Mouse (Mus musculus): ENCODE measurements around the gene Fxyd4. TPM values are rescaled to one million over a fixed set of nuclear protein-coding genes. Genes with fewer than 3 reads are reported as not detected.

Fxyd4 gene
- polyA plus RNA-seq, 1 experiment from 2014 or later, result 12.4 TPM

- Histone ChIP-seq H3K27ac (ENCODE audit: low read length) (no peak overlapping the region), H3K4me2 (replicated peaks; ENCODE audit: low read depth, low read length) (no peak overlapping the region), H3K36me3 (ENCODE audit: insufficient read depth, low read length) (no peaks in the 10 kb centered on the region), H3K9ac (replicated peaks; ENCODE audit: low read depth) (no peak overlapping the region), H3K27me3 (replicated peaks; ENCODE audit: insufficient read depth, low read length) (no peaks in the 10 kb centered on the region), H3K4me1 (ENCODE audit: insufficient read depth, low read depth, low read length) (peaks cover 20% of the 10 kb centered on the region; the same call in 1 of the 2 replicates), H3K4me3 (ENCODE audit: low read depth, low read length) (no peak overlapping the region), H3K9me3 (ENCODE audit: low read length) (no peaks in the 10 kb centered on the region)
- TF ChIP-seq CTCF (IDR thresholded peaks at IDR 0.05), result no peak
- TF ChIP-seq EP300 (IDR thresholded peaks at IDR 0.05), result no peak
- no peak for ATAC-seq
- DNase-seq (ENCODE audit: low spot score), result no peak
Measured at GRCm38 (mm10) chr6:117914541-117914940, 23.0 kb downstream of the Fxyd4 start.

DNA sequence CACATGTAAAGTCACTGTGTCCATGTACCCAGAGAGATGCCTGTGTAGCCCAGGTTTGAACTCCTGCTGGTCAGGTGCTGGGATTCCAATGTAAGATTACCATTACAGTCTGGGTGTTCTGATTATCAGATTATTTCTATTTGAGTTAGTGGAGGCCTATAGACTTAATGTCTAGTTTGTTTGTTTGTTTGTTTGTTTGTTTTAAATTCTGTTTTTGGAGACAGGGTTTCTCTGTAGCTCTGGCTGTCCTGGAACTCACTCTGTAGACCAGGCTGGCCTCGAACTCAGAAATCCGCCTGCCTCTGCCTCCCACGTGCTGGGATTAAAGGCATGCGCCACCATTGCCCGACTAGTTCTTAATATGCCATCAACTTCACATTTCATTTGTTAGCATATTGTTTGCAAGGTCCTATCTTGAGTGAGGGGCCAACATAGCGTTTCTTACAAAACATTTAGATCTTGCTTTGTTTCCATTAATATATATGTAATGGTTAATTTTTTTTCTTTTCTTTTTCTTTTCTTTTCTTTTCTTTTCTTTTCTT is 27.3 kb downstream of the Fxyd4 start:
- peaks cover 12% of the 10 kb centered on the region; the same call in 1 of the 2 replicates for H3K4me1 ChIP-seq (ENCODE audit: insufficient read depth, low read depth, low read length)
- no peak for DNase-seq (ENCODE audit: low spot score)
- no peak overlapping the region for H3K4me3 ChIP-seq (ENCODE audit: low read depth, low read length)
- H3K27me3 ChIP-seq (replicated peaks; ENCODE audit: insufficient read depth, low read length), result no peaks in the 10 kb centered on the region
- H3K27ac ChIP-seq (ENCODE audit: low read length), result no peak overlapping the region
- no peak for TF ChIP-seq EP300 (IDR thresholded peaks at IDR 0.05)
- TF ChIP-seq CTCF (IDR thresholded peaks at IDR 0.05), result no peak
- H3K4me2 ChIP-seq (replicated peaks; ENCODE audit: low read depth, low read length), result no peak overlapping the region
- no peak overlapping the region for H3K9ac ChIP-seq (replicated peaks; ENCODE audit: low read depth)
- H3K9me3 ChIP-seq (ENCODE audit: low read length), result no peaks in the 10 kb centered on the region
- H3K36me3 ChIP-seq (ENCODE audit: insufficient read depth, low read length), result no peaks in the 10 kb centered on the region
- 79% methylated on average over 6 of the region's 6 CpGs for WGBS
- no peak for ATAC-seq

GRCm38 (mm10) chr6:117908424-117908900 is 29.0 kb downstream of the Fxyd4 start:
- H3K9me3 ChIP-seq (ENCODE audit: low read length), result no peaks in the 10 kb centered on the region
- no peak for ATAC-seq
- H3K27ac ChIP-seq (ENCODE audit: low read length), result peak overlapping the region; percentile 100
- peak overlapping the region; percentile 98; the same call in 1 of the 2 replicates for H3K9ac ChIP-seq (replicated peaks; ENCODE audit: low read depth)
- no peaks in the 10 kb centered on the region for H3K27me3 ChIP-seq (replicated peaks; ENCODE audit: insufficient read depth, low read length)
- no peak for TF ChIP-seq EP300 (IDR thresholded peaks at IDR 0.05)
- TF ChIP-seq CTCF (IDR thresholded peaks at IDR 0.05), result no peak
- H3K4me2 ChIP-seq (replicated peaks; ENCODE audit: low read depth, low read length), result peak overlapping the region; percentile 95
- peaks cover 12% of the 10 kb centered on the region; the same call in 1 of the 2 replicates for H3K4me1 ChIP-seq (ENCODE audit: insufficient read depth, low read depth, low read length)
- DNase-seq (ENCODE audit: low spot score), result peak; percentile 48
- H3K36me3 ChIP-seq (ENCODE audit: insufficient read depth, low read length), result no peaks in the 10 kb centered on the region
- H3K4me3 ChIP-seq (ENCODE audit: low read depth, low read length), result peak overlapping the region; percentile 97
- WGBS, result under 1% methylated on average over 14 of the region's 14 CpGs

DNA sequence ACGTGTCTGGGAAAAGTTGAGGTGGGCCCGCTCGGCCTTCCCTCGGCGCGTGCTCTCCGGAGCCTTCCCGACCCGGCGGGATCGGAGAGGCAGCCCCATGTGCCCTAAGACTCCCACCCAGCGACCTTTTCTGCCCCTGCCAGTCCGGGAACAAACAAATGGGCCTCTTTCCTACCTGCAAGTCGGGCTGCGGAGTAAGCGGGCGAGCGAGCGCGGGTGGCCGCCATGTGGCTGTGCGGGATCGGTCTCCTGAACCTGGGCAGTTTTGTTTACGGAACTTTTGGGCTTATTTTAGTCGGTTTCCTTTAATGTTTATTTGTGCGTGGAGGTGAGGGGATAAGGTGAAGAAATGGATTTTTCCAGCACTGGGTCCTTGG is 29.5 kb downstream of the Fxyd4 start:
- 0% methylated on average over 26 of the region's 26 CpGs for WGBS
- Histone ChIP-seq H3K27me3 (replicated peaks; ENCODE audit: insufficient read depth, low read length) (no peaks in the 10 kb centered on the region), H3K36me3 (ENCODE audit: insufficient read depth, low read length) (no peaks in the 10 kb centered on the region), H3K27ac (ENCODE audit: low read length) (peak overlapping the region; percentile 100), H3K4me1 (ENCODE audit: insufficient read depth, low read depth, low read length) (peaks cover 12% of the 10 kb centered on the region; the same call in 1 of the 2 replicates), H3K4me3 (ENCODE audit: low read depth, low read length) (peak overlapping the region; percentile 97), H3K9me3 (ENCODE audit: low read length) (no peaks in the 10 kb centered on the region), H3K9ac (replicated peaks; ENCODE audit: low read depth) (peak overlapping the region; percentile 98), H3K4me2 (replicated peaks; ENCODE audit: low read depth, low read length) (peak overlapping the region; percentile 95)
- TF ChIP-seq EP300 (IDR thresholded peaks at IDR 0.05), result peak; percentile 21; the same call in 1 of the 2 replicates
- TF ChIP-seq CTCF (IDR thresholded peaks at IDR 0.05), result no peak
- ATAC-seq (no peak), DNase-seq (ENCODE audit: low spot score) (no peak)

- H3K4me2 ChIP-seq (replicated peaks; ENCODE audit: low read depth, low read length), result peak overlapping the region; percentile 95
- peak; percentile 95 for DNase-seq (ENCODE audit: low spot score)
- peak overlapping the region; percentile 100 for H3K27ac ChIP-seq (ENCODE audit: low read length)
- WGBS, result under 1% methylated on average over 59 of the region's 77 CpGs
- TF ChIP-seq EP300 (IDR thresholded peaks at IDR 0.05) (no peak), CTCF (IDR thresholded peaks at IDR 0.05) (peak; percentile 32; the same call in 1 of the 2 replicates)
- no peaks in the 10 kb centered on the region for H3K36me3 ChIP-seq (ENCODE audit: insufficient read depth, low read length)
- no peaks in the 10 kb centered on the region for H3K27me3 ChIP-seq (replicated peaks; ENCODE audit: insufficient read depth, low read length)
- H3K9me3 ChIP-seq (ENCODE audit: low read length), result no peaks in the 10 kb centered on the region
- H3K4me1 ChIP-seq (ENCODE audit: insufficient read depth, low read depth, low read length), result peaks cover 12% of the 10 kb centered on the region; the same call in 1 of the 2 replicates
- ATAC-seq, result peak; percentile 73
- peak overlapping the region; percentile 97 for H3K4me3 ChIP-seq (ENCODE audit: low read depth, low read length)
- peak overlapping the region; percentile 98 for H3K9ac ChIP-seq (replicated peaks; ENCODE audit: low read depth)
Measured at GRCm38 (mm10) chr6:117907301-117907978, 30.1 kb downstream of the Fxyd4 start.

DNA sequence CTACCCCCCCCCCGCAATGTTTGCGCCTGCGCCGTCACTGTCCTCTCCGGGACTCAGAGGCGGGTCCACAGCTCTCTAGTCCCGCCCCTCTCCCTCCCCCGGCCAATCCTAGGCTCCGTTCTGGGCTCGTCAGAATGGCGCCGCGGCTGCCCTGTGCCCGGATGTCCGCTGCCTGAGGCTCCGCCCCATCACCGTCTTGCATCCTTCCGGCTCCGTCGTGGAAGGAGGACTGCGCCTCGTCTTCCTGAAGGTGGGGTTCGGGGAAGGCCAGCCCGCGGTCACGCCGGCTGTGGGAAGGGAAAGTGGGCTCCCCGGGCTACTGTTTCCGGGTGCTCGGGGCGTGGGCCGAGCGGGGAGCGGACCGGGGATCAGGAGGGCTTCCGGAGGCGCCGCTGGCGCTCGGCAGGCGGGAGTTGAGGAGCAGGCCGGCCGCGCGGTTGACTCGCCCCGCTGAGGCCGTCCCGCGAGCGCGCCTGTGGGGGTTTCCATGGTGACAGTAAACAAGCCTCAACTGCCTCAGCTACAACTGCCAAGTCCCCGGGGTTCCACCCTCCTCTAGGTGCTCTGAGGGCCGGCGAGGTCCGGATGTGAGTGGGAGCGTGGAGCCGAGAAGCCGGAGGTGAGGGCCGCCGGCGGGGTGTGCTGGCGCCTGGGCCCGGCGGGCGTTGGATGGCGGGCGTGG is 30.8 kb downstream of the Fxyd4 start:
- WGBS, result 0% methylated on average over 50 of the region's 68 CpGs
- peaks cover 12% of the 10 kb centered on the region; the same call in 1 of the 2 replicates for H3K4me1 ChIP-seq (ENCODE audit: insufficient read depth, low read depth, low read length)
- H3K4me2 ChIP-seq (replicated peaks; ENCODE audit: low read depth, low read length), result peak overlapping the region; percentile 95
- ATAC-seq (peak; percentile 95), DNase-seq (ENCODE audit: low spot score) (peak; percentile 99)
- peak overlapping the region; percentile 97 for H3K4me3 ChIP-seq (ENCODE audit: low read depth, low read length)
- H3K27ac ChIP-seq (ENCODE audit: low read length), result peak overlapping the region; percentile 100
- TF ChIP-seq CTCF (IDR thresholded peaks at IDR 0.05) (peak; percentile 21; the same call in 1 of the 2 replicates), EP300 (IDR thresholded peaks at IDR 0.05) (peak; percentile 27; the same call in 1 of the 2 replicates)
- H3K27me3 ChIP-seq (replicated peaks; ENCODE audit: insufficient read depth, low read length), result no peaks in the 10 kb centered on the region
- H3K9me3 ChIP-seq (ENCODE audit: low read length), result no peaks in the 10 kb centered on the region
- peak overlapping the region; percentile 98 for H3K9ac ChIP-seq (replicated peaks; ENCODE audit: low read depth)
- no peaks in the 10 kb centered on the region for H3K36me3 ChIP-seq (ENCODE audit: insufficient read depth, low read length)

Data from lung, postnatal 0 days (tissue).